Mouse (Mus musculus) MEL (cell line): ENCODE measurements around the gene Hid1. TPM values are rescaled to one million over a fixed set of nuclear protein-coding genes. Genes with fewer than 3 reads are reported as not detected.

Source experiments
- DNase-seq: peaks from one replicate; pipeline ENCODE4 v3.0.0; 2011; ENCODE audit warnings: low read depth, low spot score
- H3K27ac ChIP-seq: 2 replicates; pipeline ENCODE4 v1.5.1; 2012; ENCODE audit warnings: low read depth, mild to moderate bottlenecking, control low read depth, low read length, moderate library complexity; ENCODE audit not compliant: control insufficient read depth
- H3K27me3 ChIP-seq, 2 experiments: fragments of 150-350 bp in 1 of 2; sonication (generic) in 1 of 2; 2 replicates each; pipeline ENCODE4 v1.6.1; 2012; ENCODE audit warnings: low read length in 2 of 2, mild to moderate bottlenecking in 2 of 2, improper control_type of control experiment in 1 of 2, moderate library complexity in 1 of 2; ENCODE audit not compliant: insufficient read depth in 2 of 2, control insufficient read depth in 1 of 2
- H3K36me3 ChIP-seq, 2 experiments: 2 replicates each; pipeline ENCODE4 v1.6.1; 2012 to 2014; ENCODE audit warnings: low read length in 2 of 2, improper control_type of control experiment in 1 of 2, inconsistent platforms in 1 of 2, mild to moderate bottlenecking in 1 of 2; ENCODE audit not compliant: insufficient read depth in 2 of 2, control insufficient read depth in 1 of 2
- H3K4me1 ChIP-seq, 2 experiments: fragments of 150-350 bp in 1 of 2; sonication (generic) in 1 of 2; 2 replicates each; pipeline ENCODE4 v1.6.1; 2012; ENCODE audit warnings: low read length in 2 of 2, improper control_type of control experiment in 1 of 2, mild to moderate bottlenecking in 1 of 2; ENCODE audit not compliant: insufficient read depth in 2 of 2, control insufficient read depth in 1 of 2
- H3K4me3 ChIP-seq, 2 experiments: fragments of 150-350 bp in 1 of 2; sonication (generic) in 1 of 2; 2 replicates each; pipeline ENCODE4 v1.5.1; 2012; ENCODE audit warnings: low read depth in 2 of 2, low read length in 2 of 2, mild to moderate bottlenecking in 2 of 2, moderate library complexity in 2 of 2, control low read depth in 1 of 2, improper control_type of control experiment in 1 of 2; ENCODE audit not compliant: control insufficient read depth in 1 of 2, insufficient read depth in 1 of 2
- H3K79me2 ChIP-seq: 2 replicates; pipeline ENCODE4 v1.6.1; 2012; ENCODE audit warnings: mild to moderate bottlenecking, low read length, moderate library complexity; ENCODE audit not compliant: control insufficient read depth, poor library complexity, insufficient read depth
- H3K9ac ChIP-seq: 2 replicates; pipeline ENCODE4 v1.6.1; 2012; ENCODE audit warnings: low read depth, mild to moderate bottlenecking, control low read depth, low read length, moderate library complexity; ENCODE audit not compliant: control insufficient read depth, poor library complexity, severe bottlenecking
- H3K9me3 ChIP-seq: fragments of 150-350 bp; sonication (generic); replicated peaks from 2 replicates; pipeline ENCODE4 v1.6.1; 2012; ENCODE audit warnings: mild to moderate bottlenecking, low read length, improper control_type of control experiment, moderate library complexity; ENCODE audit not compliant: insufficient read depth
- CHD2 ChIP-seq: IDR thresholded peaks from 2 replicates; pipeline ENCODE4 v1.6.1; 2011; ENCODE audit warnings: low read length, improper control_type of control experiment
- CTCF ChIP-seq, 3 experiments: IDR thresholded peaks in 2 of 3; conservative IDR thresholded peaks in 1 of 3; 2 replicates each; pipeline ENCODE4 v1.5.1; 2011 to 2012; ENCODE audit warnings: low read length in 3 of 3, low read depth in 2 of 3, mild to moderate bottlenecking in 2 of 3, improper control_type of control experiment in 1 of 3, inconsistent platforms in 1 of 3, mixed read lengths in 1 of 3, moderate library complexity in 1 of 3; ENCODE audit not compliant: control insufficient read depth in 1 of 3, insufficient read depth in 1 of 3, poor library complexity in 1 of 3, severe bottlenecking in 1 of 3
- E2F4 ChIP-seq: IDR thresholded peaks from 2 replicates; pipeline ENCODE4 v1.6.1; 2011; ENCODE audit warnings: low read depth, low read length, improper control_type of control experiment, borderline replicate concordance
- EP300 ChIP-seq, 2 experiments: IDR thresholded peaks; 2 replicates each; pipeline ENCODE4 v1.6.1; 2011; ENCODE audit warnings: improper control_type of control experiment in 2 of 2, low read length in 2 of 2, low read depth in 1 of 2, mild to moderate bottlenecking in 1 of 2
- GATA1 ChIP-seq: IDR thresholded peaks from 2 replicates; pipeline ENCODE4 v1.6.1; 2011; ENCODE audit warnings: low read depth, low read length, improper control_type of control experiment
- KAT2A ChIP-seq: conservative IDR thresholded peaks from 2 replicates; pipeline ENCODE4 v1.6.1; 2012; ENCODE audit warnings: low read depth, low read length, improper control_type of control experiment, inconsistent platforms
- MAFK ChIP-seq: IDR thresholded peaks from 2 replicates; pipeline ENCODE4 v1.6.1; 2011; ENCODE audit warnings: low read depth, mild to moderate bottlenecking, low read length, improper control_type of control experiment, borderline replicate concordance
- MAX ChIP-seq: IDR thresholded peaks from 2 replicates; pipeline ENCODE4 v1.6.1; 2011; ENCODE audit warnings: low read length, improper control_type of control experiment
- MAZ ChIP-seq: IDR thresholded peaks from 2 replicates; pipeline ENCODE4 v1.6.1; 2012; ENCODE audit warnings: low read depth, mild to moderate bottlenecking, inconsistent platforms, low read length, improper control_type of control experiment
- MEF2A ChIP-seq: IDR thresholded peaks from 2 replicates; pipeline ENCODE4 v1.6.1; 2014; ENCODE audit warnings: low read depth, mild to moderate bottlenecking, inconsistent platforms, low read length, improper control_type of control experiment; ENCODE audit not compliant: poor library complexity, insufficient replicate concordance, severe bottlenecking; ENCODE audit errors: extremely low read depth
- MYB ChIP-seq: IDR thresholded peaks from 2 replicates; pipeline ENCODE4 v1.6.1; 2011; ENCODE audit warnings: mild to moderate bottlenecking, low read depth, low read length, improper control_type of control experiment
- NELFE ChIP-seq: IDR thresholded peaks from 2 replicates; pipeline ENCODE4 v1.6.1; 2011; ENCODE audit warnings: low read depth, low read length, improper control_type of control experiment
- NRF1 ChIP-seq: IDR thresholded peaks from 2 replicates; pipeline ENCODE4 v1.6.1; 2014; ENCODE audit warnings: low read depth, mild to moderate bottlenecking, inconsistent platforms, low read length, improper control_type of control experiment, moderate library complexity; ENCODE audit not compliant: poor library complexity, insufficient read depth, severe bottlenecking
- POLR2AphosphoS2 ChIP-seq: IDR thresholded peaks from 2 replicates; pipeline ENCODE4 v1.6.1; 2011; ENCODE audit warnings: low read length, improper control_type of control experiment
- POLR2AphosphoS5 ChIP-seq: IDR thresholded peaks from 2 replicates; pipeline ENCODE4 v1.6.1; 2012; ENCODE audit warnings: low read depth, borderline replicate concordance, mild to moderate bottlenecking, inconsistent platforms, low read length, moderate library complexity, mixed read lengths
- UBTF ChIP-seq: IDR thresholded peaks from 2 replicates; pipeline ENCODE4 v1.6.1; 2012; ENCODE audit warnings: low read depth, mild to moderate bottlenecking, inconsistent platforms, low read length, improper control_type of control experiment, moderate library complexity, borderline replicate concordance; ENCODE audit not compliant: insufficient read depth
- ZMIZ1 ChIP-seq: IDR thresholded peaks from 2 replicates; pipeline ENCODE4 v1.6.1; 2012; ENCODE audit warnings: low read depth, mild to moderate bottlenecking, inconsistent platforms, low read length, improper control_type of control experiment, moderate library complexity
- polyA plus RNA-seq, 2 experiments: library from polyadenylated mRNA; stranded (reverse) in 1 of 2; unstranded in 1 of 2; fragments of >175 nt in 1 of 2; fragments of >200 nt in 1 of 2; gene quantifications; 2 replicates each; pipeline versions ENCODE4 v1.2.1 to v1.2.4; 2012; ENCODE audit warnings: low replicate concordance in 2 of 2, low read depth in 1 of 2; ENCODE audit not compliant: insufficient read length in 2 of 2, insufficient read depth in 1 of 2, missing spikeins in 1 of 2
- total RNA-seq: library from RNA; depleted of rRNA; stranded (reverse); fragments of 300-350 nt; gene quantifications from 2 replicates; pipeline ENCODE4 v1.2.3, GENCODE M21; 2012

Hid1 gene
- total and polyA plus RNA-seq, 3 experiments, result 1.1 to 3.0 TPM; not detected in 1

- Histone ChIP-seq H3K4me3 (no peak overlapping the region), H3K27me3 (peaks cover 0 to 7% of the 10 kb centered on the region in 2 experiments), H3K79me2 (no peaks in the 10 kb centered on the region), H3K36me3 (no peaks in the 10 kb centered on the region), H3K27ac (no peak overlapping the region), H3K4me1 (no peaks in the 10 kb centered on the region), H3K9ac (no peak overlapping the region), H3K9me3 (no peaks in the 10 kb centered on the region)
- TF ChIP-seq MAX (no peak), POLR2AphosphoS2 (no peak), NRF1 (no peak), CHD2 (no peak), CTCF (IDR thresholded peaks at IDR 0.05 in 2 of 3, conservative IDR thresholded peaks at IDR 0.05 in 1 of 3; ENCODE audit: control insufficient read depth in 1 of 3, insufficient read depth in 1 of 3, low read depth in 2 of 3, low read length in 3 of 3, poor library complexity in 1 of 3, severe bottlenecking in 1 of 3) (no peak), EP300 (IDR thresholded peaks at IDR 0.05; ENCODE audit: low read depth in 1 of 2, low read length in 2 of 2) (no peak)
- no peak for DNase-seq
Observed at GRCm38 (mm10) chr11:115303167-115303566, 64.4 kb downstream of the Hid1 start.

GRCm38 (mm10) chr11:115301351-115301750 is 66.2 kb downstream of the Hid1 start:
- Histone ChIP-seq H3K4me1 (no peaks in the 10 kb centered on the region; a peak in 1 of 4 replicates), H3K9ac (no peak overlapping the region), H3K27ac (no peak overlapping the region), H3K36me3 (no peaks in the 10 kb centered on the region), H3K79me2 (no peaks in the 10 kb centered on the region), H3K9me3 (no peaks in the 10 kb centered on the region), H3K27me3 (peaks cover 0 to 5% of the 10 kb centered on the region in 2 experiments; a peak in 1 of 4 replicates), H3K4me3 (no peak overlapping the region)
- TF ChIP-seq MEF2A (no peak), KAT2A (no peak), GATA1 (no peak), ZMIZ1 (no peak), MAFK (no peak), POLR2AphosphoS5 (no peak), EP300 (IDR thresholded peaks at IDR 0.05; ENCODE audit: low read depth in 1 of 2, low read length in 2 of 2) (no peak), CHD2 (no peak), MYB (no peak), E2F4 (no peak), NELFE (no peak), MAZ (no peak), UBTF (no peak)
- DNase-seq, result no peak
